Mouse (Mus musculus): ENCODE results near the gene Aldoc.

DNA sequence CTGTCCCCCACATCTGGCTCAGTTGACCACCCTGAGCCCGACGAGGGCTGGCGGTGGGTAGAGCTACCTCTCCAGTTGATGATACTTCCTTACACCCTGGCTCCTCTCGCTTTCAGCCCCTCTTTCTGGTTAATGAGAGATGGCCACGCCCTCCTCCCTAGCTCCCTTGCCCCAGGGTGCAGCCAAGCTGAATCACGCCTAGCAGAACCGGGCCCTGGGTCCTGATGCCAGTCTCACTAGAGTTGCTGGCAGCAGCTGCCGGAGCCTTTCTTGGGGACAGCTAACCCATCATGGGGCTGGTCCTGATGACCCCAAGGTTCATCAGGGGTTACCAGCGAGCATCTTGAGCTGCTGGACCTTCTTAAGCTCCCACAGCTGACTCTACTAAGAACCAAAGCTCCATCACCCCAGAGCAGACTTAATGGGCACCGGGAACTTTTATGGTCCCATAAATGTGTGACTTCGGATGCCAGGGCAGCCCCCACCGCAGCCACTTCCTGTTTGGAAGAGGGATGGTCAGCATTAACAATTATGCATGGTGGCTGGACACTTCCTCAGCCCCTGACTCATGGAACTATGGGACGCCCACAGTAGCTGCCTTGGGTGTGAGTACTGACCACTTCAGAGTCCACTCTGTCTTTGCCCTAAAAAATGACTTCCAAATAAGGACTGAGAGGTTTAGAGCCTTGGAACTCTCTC is 40.7 kb downstream of the Aldoc start:
- TF ChIP-seq CTCF (conservative IDR thresholded peaks at IDR 0.05; ENCODE audit: low read length): no peak
- TF ChIP-seq NANOG (IDR thresholded peaks at IDR 0.05; ENCODE audit: borderline replicate concordance, low read length): no peak

All from E14TG2a.4 (cell line).